Mouse (Mus musculus) E14TG2a.4 (cell line): ENCODE data around the gene Them7.

Source experiments
- H3K27me3 ChIP-seq: 2 replicates; pipeline ENCODE4 v1.6.1; 2014; ENCODE audit warnings: low read length, control low read depth; ENCODE audit not compliant: insufficient read depth
- H3K36me3 ChIP-seq: 2 replicates; pipeline ENCODE4 v1.6.1; 2014; ENCODE audit warnings: low read length, control low read depth; ENCODE audit not compliant: insufficient read depth
- H3K4me1 ChIP-seq: replicated peaks from 2 replicates; pipeline ENCODE4 v1.6.1; 2014; ENCODE audit warnings: low read depth, low read length, control low read depth
- H3K4me3 ChIP-seq: replicated peaks from 2 replicates; pipeline ENCODE4 v1.5.1; 2014; ENCODE audit warnings: mild to moderate bottlenecking, low read length
- H3K9me3 ChIP-seq: 2 replicates; pipeline ENCODE4 v1.6.1; 2014; ENCODE audit warnings: low read length, control low read depth
- CTCF ChIP-seq: conservative IDR thresholded peaks from 2 replicates; pipeline ENCODE4 v1.5.1; 2014; ENCODE audit warnings: low read length
- NANOG ChIP-seq: IDR thresholded peaks from 2 replicates; pipeline ENCODE4 v1.6.1; 2014; ENCODE audit warnings: borderline replicate concordance, low read length, mixed read lengths
- POU5F1 ChIP-seq: IDR thresholded peaks from 2 replicates; pipeline ENCODE4 v1.6.1; 2014; ENCODE audit warnings: low read length, borderline replicate concordance

Them7 gene

GRCm38 (mm10) chr2:105379682-105380081 is 155.6 kb downstream of the Them7 start:
- H3K9me3 ChIP-seq: no peaks in the 10 kb centered on the region
- TF ChIP-seq CTCF: no peak
- TF ChIP-seq NANOG: no peak
- no peak for TF ChIP-seq POU5F1

GRCm38 (mm10) chr2:105380757-105381319 is 156.7 kb downstream of the Them7 start:
- H3K36me3 ChIP-seq: peaks cover 20% of the 10 kb centered on the region
- no peak overlapping the region for H3K4me3 ChIP-seq
- TF ChIP-seq CTCF (no peak), POU5F1 (no peak), NANOG (no peak)
- no peaks in the 10 kb centered on the region for H3K9me3 ChIP-seq
- H3K27me3 ChIP-seq: no peaks in the 10 kb centered on the region; the same call in 1 of the 2 replicates
- H3K4me1 ChIP-seq: peaks cover 17% of the 10 kb centered on the region

More at GRCm38 (mm10) chr2:105379682-105380081, 155.6 kb downstream of the Them7 start:
- Histone ChIP-seq H3K4me1 (peaks cover 28% of the 10 kb centered on the region), H3K36me3 (peaks cover 9% of the 10 kb centered on the region), H3K27me3 (no peaks in the 10 kb centered on the region; the same call in 1 of the 2 replicates), H3K4me3 (no peak overlapping the region)

GRCm38 (mm10) chr2:105383063-105383462 is 158.9 kb downstream of the Them7 start:
- no peaks in the 10 kb centered on the region for H3K9me3 ChIP-seq
- peaks cover 11% of the 10 kb centered on the region; the same call in 1 of the 2 replicates for H3K4me1 ChIP-seq
- H3K4me3 ChIP-seq: no peak overlapping the region
- TF ChIP-seq POU5F1 (no peak), CTCF (no peak), NANOG (no peak)
- no peaks in the 10 kb centered on the region; the same call in 1 of the 2 replicates for H3K27me3 ChIP-seq
- peaks cover 43% of the 10 kb centered on the region for H3K36me3 ChIP-seq

- Histone ChIP-seq H3K4me1 (peaks cover 14% of the 10 kb centered on the region; the same call in 1 of the 2 replicates), H3K36me3 (peaks cover 62% of the 10 kb centered on the region), H3K27me3 (no peaks in the 10 kb centered on the region), H3K9me3 (no peaks in the 10 kb centered on the region), H3K4me3 (no peak overlapping the region)
- TF ChIP-seq POU5F1 (no peak), CTCF (no peak), NANOG (no peak)
These were observed 160.9 kb downstream of the Them7 start for GRCm38 (mm10) chr2:105384998-105385397.

- TF ChIP-seq CTCF (no peak), NANOG (no peak), POU5F1 (no peak)
- peaks cover 76% of the 10 kb centered on the region for H3K36me3 ChIP-seq
- H3K9me3 ChIP-seq: no peaks in the 10 kb centered on the region
- no peaks in the 10 kb centered on the region for H3K27me3 ChIP-seq
- H3K4me3 ChIP-seq: no peak overlapping the region
- H3K4me1 ChIP-seq: peaks cover 28% of the 10 kb centered on the region
These were observed 162.3 kb downstream of the Them7 start for GRCm38 (mm10) chr2:105386418-105386817.

- Histone ChIP-seq H3K4me3 (no peak overlapping the region), H3K4me1 (peaks cover 56% of the 10 kb centered on the region), H3K27me3 (no peaks in the 10 kb centered on the region), H3K9me3 (no peaks in the 10 kb centered on the region), H3K36me3 (peaks cover 99% of the 10 kb centered on the region)
- TF ChIP-seq POU5F1 (no peak), NANOG (no peak), CTCF (no peak)
These were observed 165.1 kb downstream of the Them7 start for GRCm38 (mm10) chr2:105389007-105389890.

GRCm38 (mm10) chr2:105390653-105391413 is 166.7 kb downstream of the Them7 start:
- Histone ChIP-seq H3K4me3 (no peak overlapping the region), H3K9me3 (no peaks in the 10 kb centered on the region), H3K27me3 (no peaks in the 10 kb centered on the region), H3K36me3 (peaks cover 96% of the 10 kb centered on the region), H3K4me1 (peaks cover 72% of the 10 kb centered on the region)
- no peak for TF ChIP-seq CTCF
- TF ChIP-seq NANOG: no peak
- no peak for TF ChIP-seq POU5F1

GRCm38 (mm10) chr2:105391414-105391784 is 167.3 kb downstream of the Them7 start:
- Histone ChIP-seq H3K36me3 (peaks cover 90% of the 10 kb centered on the region), H3K9me3 (no peaks in the 10 kb centered on the region), H3K4me1 (peaks cover 73% of the 10 kb centered on the region), H3K27me3 (no peaks in the 10 kb centered on the region), H3K4me3 (no peak overlapping the region)
- TF ChIP-seq CTCF: no peak
- no peak for TF ChIP-seq POU5F1
- no peak for TF ChIP-seq NANOG

- peaks cover 80% of the 10 kb centered on the region for H3K4me1 ChIP-seq
- H3K27me3 ChIP-seq: no peaks in the 10 kb centered on the region
- TF ChIP-seq POU5F1 (no peak), CTCF (no peak), NANOG (no peak)
- peaks cover 79% of the 10 kb centered on the region for H3K36me3 ChIP-seq
- H3K4me3 ChIP-seq: no peak overlapping the region
- no peaks in the 10 kb centered on the region for H3K9me3 ChIP-seq
These were observed 168.4 kb downstream of the Them7 start for GRCm38 (mm10) chr2:105392514-105392913.
